In the genomic region with DNA sequence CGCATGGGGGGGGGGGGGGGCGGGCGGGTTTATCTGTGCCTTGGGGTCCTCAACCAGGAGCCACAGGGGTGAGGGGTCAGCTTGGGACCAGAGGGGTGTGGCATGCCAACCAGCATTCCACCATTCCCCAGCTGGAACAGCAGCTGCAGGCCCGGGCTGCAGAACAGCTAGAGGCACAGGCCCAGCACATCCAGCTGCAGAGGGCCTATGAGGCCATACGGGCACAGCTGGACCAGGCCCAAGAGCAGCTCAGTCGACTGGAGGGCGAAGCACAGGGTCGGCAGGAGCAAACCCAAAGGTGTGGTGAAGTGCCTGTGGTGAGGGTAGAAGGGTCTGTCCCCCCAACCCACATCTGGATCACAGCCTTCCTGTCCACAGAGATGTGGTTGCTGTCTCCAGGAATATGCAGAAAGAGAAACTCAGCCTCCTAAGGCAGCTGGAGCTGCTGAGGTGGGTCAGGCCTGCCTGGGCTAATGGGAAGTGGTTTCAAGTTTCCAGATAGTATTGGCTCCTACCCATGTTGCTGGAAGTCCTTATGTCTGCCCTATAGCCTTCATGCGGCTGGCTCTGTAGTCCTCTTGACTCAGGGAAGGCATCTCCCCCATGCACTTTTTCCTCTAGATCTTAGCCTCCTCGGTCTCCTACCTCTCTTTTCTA, we compare ENCODE assay signal across 9 mouse cellular contexts. TPM values are rescaled to one million over a fixed set of nuclear protein-coding genes. Genes with fewer than 3 reads are reported as not detected.
DNase-seq lines count a peak whose midpoint lies in the region; ATAC-seq and TF ChIP-seq lines count a peak whose summit lies in the region.
"Had no signal": no experiment of that assay in that cellular context is flagged by ENCODE, and none has a peak within 500 bp of the region (broad histone marks: within the 10 kb centered on the region; RNA-seq: fewer than 3 reads in every experiment).

No protein-coding gene starts in this region.

- no peak for TF ChIP-seq CTCF in lung, embryonic 14.5 days (IDR thresholded peaks at IDR 0.05; ENCODE audit: low read depth)

- ATAC-seq in lung, embryonic 14.5 days (ENCODE audit: insufficient read depth): no peak
- no peak for ATAC-seq in heart, embryonic 15.5 days (replicated peaks; ENCODE audit: insufficient number of reproducible peaks, insufficient read depth, low FRiP score, low read depth)
- ATAC-seq in neural tube, embryonic 15.5 days (ENCODE audit: low FRiP score): no peak

- no peak overlapping the region for H3K27ac ChIP-seq in lung, embryonic 14.5 days (ENCODE audit: low read depth)
- H3K27ac ChIP-seq in heart, embryonic 15.5 days: peak overlapping the region; percentile 48; the same call in 1 of the 2 replicates
- H3K27ac ChIP-seq in neural tube, embryonic 15.5 days (replicated peaks): no peak overlapping the region
- H3K27ac ChIP-seq: liver, embryonic 14.5 days had no signal

- WGBS in lung, embryonic 14.5 days: 41% methylated on average over 8 of the region's 10 CpGs
- WGBS in heart, embryonic 15.5 days: 36% methylated on average over 10 of the region's 10 CpGs
- WGBS in neural tube, embryonic 15.5 days: 52% methylated on average over 7 of the region's 10 CpGs

- H3K27me3 ChIP-seq in lung, embryonic 14.5 days (ENCODE audit: insufficient read depth, low read length): peaks cover 59% of the 10 kb centered on the region
- peaks cover 43% of the 10 kb centered on the region for H3K27me3 ChIP-seq in heart, embryonic 15.5 days
- peaks cover 63% of the 10 kb centered on the region for H3K27me3 ChIP-seq in neural tube, embryonic 15.5 days (replicated peaks)

- H3K4me3 ChIP-seq in lung, embryonic 14.5 days (ENCODE audit: low read depth, low read length): no peak overlapping the region
- no peak overlapping the region; the same call in 1 of the 2 replicates for H3K4me3 ChIP-seq in heart, embryonic 15.5 days
- H3K4me3 ChIP-seq in neural tube, embryonic 15.5 days (replicated peaks): peak overlapping the region; percentile 16; the same call in 1 of the 2 replicates

- H3K9me3 ChIP-seq in lung, embryonic 14.5 days (ENCODE audit: low read depth, low read length): no peaks in the 10 kb centered on the region
- no peaks in the 10 kb centered on the region for H3K9me3 ChIP-seq in heart, embryonic 15.5 days (replicated peaks)
- no peaks in the 10 kb centered on the region for H3K9me3 ChIP-seq in neural tube, embryonic 15.5 days (replicated peaks)

- H3K4me2 ChIP-seq in lung, embryonic 14.5 days: peak overlapping the region; percentile 49; the same call in 1 of the 2 replicates
- H3K4me2 ChIP-seq in heart, embryonic 15.5 days: peak overlapping the region; percentile 59
- peak overlapping the region; percentile 46; the same call in 1 of the 2 replicates for H3K4me2 ChIP-seq in neural tube, embryonic 15.5 days

- no peak overlapping the region for H3K9ac ChIP-seq in lung, embryonic 14.5 days
- H3K9ac ChIP-seq in heart, embryonic 15.5 days: peak overlapping the region; percentile 23; the same call in 1 of the 2 replicates
- H3K9ac ChIP-seq in neural tube, embryonic 15.5 days (replicated peaks): no peak overlapping the region
- H3K9ac ChIP-seq: liver, embryonic 14.5 days had no signal

- peaks cover 16% of the 10 kb centered on the region for H3K36me3 ChIP-seq in lung, embryonic 14.5 days (ENCODE audit: insufficient read depth)
- H3K36me3 ChIP-seq in heart, embryonic 15.5 days: peaks cover 11% of the 10 kb centered on the region
- peaks cover 9% of the 10 kb centered on the region; the same call in 1 of the 2 replicates for H3K36me3 ChIP-seq in neural tube, embryonic 15.5 days

- DNase-seq in cerebellum, adult 11-12 months: peak; percentile 62
- DNase-seq in cerebellum, postnatal 4 days (ENCODE audit: low spot score in 2 of 2): no peak
- DNase-seq in lung, embryonic 14.5 days: no peak
- DNase-seq in lung, postnatal 36 days: no peak
- no peak for DNase-seq in spleen, postnatal 14 days (ENCODE audit: low spot score in 2 of 2)
- no peak for DNase-seq in cerebellum, postnatal 10 days

- peaks cover 27% of the 10 kb centered on the region for H3K4me1 ChIP-seq in lung, embryonic 14.5 days (ENCODE audit: insufficient read depth)
- peaks cover 76% of the 10 kb centered on the region for H3K4me1 ChIP-seq in heart, embryonic 15.5 days (replicated peaks)
- H3K4me1 ChIP-seq in neural tube, embryonic 15.5 days: peaks cover 59% of the 10 kb centered on the region

RNA-seq across cellular contexts. Expression of a gene that starts 1.7 kb away (rescaled TPM):
- 69.8 and 79.1 TPM in 2 replicates for polyA plus RNA-seq in lung, embryonic 14.5 days (2014; fragmentation: Nextera tagmentation; extraction: Ambion mirVana)
- 28.7 and 35.2 TPM in 2 replicates for polyA plus RNA-seq in heart, embryonic 15.5 days (2015; fragmentation: Nextera tagmentation; extraction: Ambion mirVana)
- polyA plus RNA-seq in neural tube, embryonic 15.5 days (2015; fragmentation: Nextera tagmentation; extraction: Ambion mirVana): 23.7 and 25.1 TPM in 2 replicates

RNA-seq across cellular contexts. Expression of a gene that starts 4.6 kb away (rescaled TPM):
- 15.1 and 18.9 TPM in 2 replicates for polyA plus RNA-seq in lung, embryonic 14.5 days (2014; fragmentation: Nextera tagmentation; extraction: Ambion mirVana)
- 24.9 and 26.2 TPM in 2 replicates for polyA plus RNA-seq in heart, embryonic 15.5 days (2015; fragmentation: Nextera tagmentation; extraction: Ambion mirVana)
- polyA plus RNA-seq in neural tube, embryonic 15.5 days (2015; fragmentation: Nextera tagmentation; extraction: Ambion mirVana): 7.1 and 9.6 TPM in 2 replicates

RNA-seq across cellular contexts. Expression of a gene that starts 9.4 kb away (rescaled TPM):
- polyA plus RNA-seq in lung, embryonic 14.5 days (2014; fragmentation: Nextera tagmentation; extraction: Ambion mirVana): 71.2 and 74.3 TPM in 2 replicates
- 59.5 and 63.5 TPM in 2 replicates for polyA plus RNA-seq in heart, embryonic 15.5 days (2015; fragmentation: Nextera tagmentation; extraction: Ambion mirVana)
- polyA plus RNA-seq in neural tube, embryonic 15.5 days (2015; fragmentation: Nextera tagmentation; extraction: Ambion mirVana): 85.3 and 89.8 TPM in 2 replicates

RNA-seq across cellular contexts. Expression of a gene that starts 9.5 kb away (rescaled TPM):
- polyA plus RNA-seq in lung, embryonic 14.5 days (2014; fragmentation: Nextera tagmentation; extraction: Ambion mirVana): 95.5 and 100.0 TPM in 2 replicates
- 48.9 and 62.8 TPM in 2 replicates for polyA plus RNA-seq in heart, embryonic 15.5 days (2015; fragmentation: Nextera tagmentation; extraction: Ambion mirVana)
- 73.0 and 77.3 TPM in 2 replicates for polyA plus RNA-seq in neural tube, embryonic 15.5 days (2015; fragmentation: Nextera tagmentation; extraction: Ambion mirVana)

RNA-seq across cellular contexts. Expression of a gene that starts 10.5 kb away (rescaled TPM):
- 26.1 and 26.3 TPM in 2 replicates for polyA plus RNA-seq in lung, embryonic 14.5 days (2014; fragmentation: Nextera tagmentation; extraction: Ambion mirVana)
- 56.3 and 57.5 TPM in 2 replicates for polyA plus RNA-seq in heart, embryonic 15.5 days (2015; fragmentation: Nextera tagmentation; extraction: Ambion mirVana)
- 17.2 and 25.7 TPM in 2 replicates for polyA plus RNA-seq in neural tube, embryonic 15.5 days (2015; fragmentation: Nextera tagmentation; extraction: Ambion mirVana)
